Mouse (Mus musculus): ENCODE data around the gene Prl2c5.
"Not testable (repeated sequence)": the region's sequence is repeated elsewhere in the genome, so short reads cannot be mapped to it uniquely, and the experiment has no call there.

The Prl2c5 gene

DNA sequence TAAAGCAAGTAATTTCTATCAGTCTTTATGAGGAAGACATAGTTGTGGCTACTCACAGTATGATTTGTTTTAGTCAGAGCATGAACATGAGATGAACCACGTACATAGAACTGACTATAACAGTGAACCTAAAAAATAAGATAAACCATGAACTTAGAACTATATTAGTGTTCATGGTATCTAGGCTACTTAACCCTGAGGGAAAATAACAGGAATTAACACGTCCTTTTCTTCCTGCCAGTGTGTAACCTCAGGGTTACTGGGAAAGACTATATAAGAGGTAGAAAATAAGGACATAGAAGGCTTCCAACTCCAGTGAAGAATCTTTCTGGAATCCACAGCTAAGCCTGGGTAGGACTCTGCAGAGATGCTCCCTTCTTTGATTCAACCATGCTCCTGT, at the start of gene Prl2c5:
Gene Prl2c5 (plus strand): TSS at position 301 of the 400 bp plus-strand sequence.
- not testable (repeated sequence) for DNase-seq (ENCODE audit: low spot score)

DNA sequence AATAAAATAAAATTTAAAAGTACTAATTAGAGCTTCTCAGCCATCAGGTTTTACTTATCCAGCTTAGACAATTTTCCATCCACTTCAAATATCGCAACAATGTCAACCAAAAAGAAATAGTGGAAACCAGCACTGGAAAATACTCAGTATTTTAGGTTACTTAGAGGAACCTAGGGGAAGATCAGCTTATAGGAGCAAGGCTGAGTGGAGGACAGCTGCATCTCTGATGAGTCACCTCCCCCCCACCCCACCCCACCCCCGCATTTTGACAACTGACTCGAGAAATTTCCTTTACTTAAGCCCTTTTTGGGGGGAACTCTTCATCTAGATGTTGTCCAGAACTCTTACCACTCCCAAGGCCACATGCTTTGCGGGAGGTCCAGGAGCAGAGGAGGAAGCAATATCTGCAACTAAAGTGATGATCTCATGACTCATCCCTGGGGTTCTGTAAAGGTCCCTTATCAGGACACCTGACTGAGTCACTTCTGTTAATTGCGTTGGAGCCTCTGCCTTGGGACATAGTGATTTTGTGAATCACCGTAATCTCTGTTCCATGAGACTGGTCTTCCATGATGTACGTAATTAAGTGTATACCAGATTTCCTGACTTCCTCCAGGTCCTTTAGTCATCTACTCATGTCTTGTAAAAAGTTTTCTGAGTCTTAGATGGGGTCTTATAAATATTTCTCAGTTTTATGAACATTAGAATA, 19.6 kb upstream of the Prl2c5 start:
- not testable (repeated sequence) for DNase-seq (ENCODE audit: low spot score)

DNA sequence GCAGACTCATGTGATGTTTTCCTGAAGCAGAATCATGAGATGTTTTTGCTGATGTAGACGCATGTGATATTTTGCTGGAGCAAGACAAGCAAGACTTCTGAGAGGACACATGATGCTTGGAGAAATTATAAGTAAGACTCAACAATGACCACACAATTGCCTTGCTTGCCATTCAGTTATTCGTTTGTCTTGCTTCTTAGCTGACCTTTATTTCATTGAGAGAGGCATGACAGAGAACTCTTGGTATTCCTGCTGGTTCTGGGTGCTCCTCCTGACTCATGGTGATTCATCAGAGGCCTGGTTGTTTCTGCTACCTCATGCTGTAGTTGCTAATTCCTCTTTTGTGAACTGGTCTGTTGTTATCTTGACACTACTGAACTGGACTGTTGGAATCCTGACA, 13.9 kb upstream of the Prl2c5 start:
- DNase-seq (ENCODE audit: low spot score), result not testable (repeated sequence)

DNA sequence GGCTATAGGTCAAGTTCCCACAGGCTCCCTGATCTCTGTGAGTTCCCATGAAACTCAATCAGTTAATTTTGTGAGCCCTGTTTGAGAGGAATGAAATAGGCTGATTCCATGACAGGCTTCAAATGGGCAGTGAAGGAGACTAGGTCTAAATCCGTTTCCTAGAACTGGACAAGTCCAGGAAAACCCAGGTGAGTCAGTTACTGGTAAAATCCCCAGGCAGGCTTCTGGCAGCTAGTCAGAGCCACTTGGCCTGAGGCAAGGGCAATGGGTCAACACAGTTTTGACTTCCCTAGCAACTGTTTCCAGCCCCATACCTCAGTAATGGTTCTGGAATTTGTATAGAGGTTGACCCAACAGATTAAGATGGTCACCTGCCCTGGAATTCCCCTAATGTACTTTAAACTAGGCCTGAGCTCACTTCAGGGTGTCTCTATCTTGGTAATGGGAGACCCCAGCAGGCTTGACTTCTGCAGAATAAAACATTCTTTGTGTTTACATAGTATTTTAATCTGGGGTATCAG, 8.8 kb upstream of the Prl2c5 start:
- DNase-seq (ENCODE audit: low spot score), result not testable (repeated sequence)

DNA sequence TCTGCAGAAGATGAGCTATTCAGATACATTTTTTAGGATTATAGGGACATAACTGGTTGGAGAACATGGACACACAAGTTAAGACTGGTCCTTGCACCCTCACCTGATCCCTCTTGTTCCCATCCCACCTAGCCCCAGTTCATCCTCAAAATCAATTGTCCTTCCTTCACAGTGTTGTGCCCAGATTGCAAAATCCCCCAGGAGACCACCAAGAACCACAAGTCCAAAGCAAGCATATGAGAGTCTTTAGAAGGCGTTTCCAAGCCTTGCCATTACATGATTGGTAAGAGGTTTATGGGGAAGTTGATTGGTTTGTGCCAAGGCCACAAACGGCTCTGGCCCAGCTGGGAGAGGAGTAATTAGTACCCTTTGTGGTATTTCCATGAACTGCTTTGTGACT, 6.8 kb upstream of the Prl2c5 start:
- not testable (repeated sequence) for DNase-seq (ENCODE audit: low spot score)

DNA sequence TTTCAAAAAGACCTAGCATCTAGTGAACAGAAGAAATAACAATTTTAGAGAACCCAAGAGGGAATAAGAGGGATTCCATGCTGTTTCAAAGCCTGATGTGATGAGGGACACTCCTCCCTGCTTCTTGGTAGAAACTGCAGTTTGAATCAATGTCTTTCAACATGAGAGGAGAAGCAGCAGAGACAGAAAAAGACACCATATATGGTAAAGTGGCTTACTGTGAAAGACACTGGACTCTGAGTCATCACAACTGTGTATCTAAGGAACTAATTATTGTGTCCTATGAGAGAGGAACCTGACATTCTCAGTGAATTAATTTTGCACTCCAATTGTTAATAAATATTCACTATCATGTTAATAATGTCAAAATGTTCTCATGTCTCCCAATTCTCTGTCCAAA, 28.7 kb downstream of the Prl2c5 start:
- not testable (repeated sequence) for DNase-seq (ENCODE audit: low spot score)

DNA sequence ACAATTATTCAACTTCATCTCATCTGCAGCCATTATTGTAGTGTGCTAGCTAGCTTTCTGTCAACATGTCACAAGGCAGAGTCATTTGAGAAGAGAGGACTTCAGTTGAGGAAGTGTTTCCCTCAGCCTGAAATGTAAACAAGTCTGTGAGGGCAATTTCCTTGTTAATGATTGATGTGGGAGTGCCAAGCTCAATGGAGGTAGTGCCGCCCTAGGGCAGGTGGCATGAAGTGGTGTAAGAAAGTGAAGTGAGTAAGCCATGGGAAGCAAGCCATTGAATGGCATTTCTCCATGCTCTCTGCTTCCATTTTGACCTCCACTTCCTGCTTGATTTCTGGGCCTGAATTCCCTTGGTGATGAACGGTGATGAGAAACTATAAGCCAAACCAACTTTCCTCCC, 33.8 kb downstream of the Prl2c5 start:
- not testable (repeated sequence) for DNase-seq (ENCODE audit: low spot score)

DNA sequence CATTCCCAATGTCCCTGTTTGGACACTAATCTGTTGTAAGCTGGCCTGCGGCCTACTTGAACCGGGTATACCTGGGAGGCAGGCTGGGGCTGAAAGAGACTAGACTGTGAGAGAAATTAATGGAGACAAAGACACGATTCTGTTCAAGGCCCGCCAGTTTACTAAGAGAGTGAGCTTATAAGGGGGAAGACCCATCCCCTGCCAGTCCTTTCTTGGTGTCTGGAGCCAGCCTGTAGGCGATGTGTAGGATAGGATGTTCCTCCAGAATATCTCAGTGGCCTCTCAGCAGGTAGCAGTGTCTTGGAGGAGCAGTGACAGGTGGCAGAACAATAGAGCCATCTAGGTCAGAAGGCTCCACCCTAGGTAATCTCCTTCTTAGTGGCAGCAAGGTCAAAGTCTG, 37.7 kb downstream of the Prl2c5 start:
- not testable (repeated sequence) for DNase-seq (ENCODE audit: low spot score)

DNA sequence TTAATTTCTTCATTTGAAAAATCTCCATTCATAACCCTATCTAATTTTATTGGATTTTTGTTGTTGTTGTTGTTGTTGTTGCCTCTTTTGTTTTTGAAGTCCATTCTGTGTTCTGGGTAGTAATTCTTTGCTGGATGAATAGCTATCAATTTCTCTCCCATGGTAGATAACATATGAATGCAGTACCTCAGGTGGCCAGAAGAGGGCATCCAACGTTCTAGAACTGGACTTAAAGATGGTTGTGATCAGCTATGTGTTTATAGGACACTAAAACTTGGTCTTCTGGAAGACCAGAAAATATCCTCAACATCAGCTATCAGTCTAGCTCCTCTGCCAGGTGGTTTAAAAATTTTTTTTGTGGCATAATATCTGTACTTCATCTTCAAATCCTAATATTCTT, 54.9 kb downstream of the Prl2c5 start:
- DNase-seq (ENCODE audit: low spot score), result not testable (repeated sequence)

Measured in yolk sac, embryonic 10.5 days (tissue).